Mouse (Mus musculus) intestine, embryonic 15.5 days (tissue): ENCODE results near the gene Prpsap1. TPM values are rescaled to one million over a fixed set of nuclear protein-coding genes. Genes with fewer than 3 reads are reported as not detected.
A peak's percentile ranks its signal among the peaks of the same experiment; 100 is the strongest.

Experiments used
- ATAC-seq: fragments of 200-750 bp; cut with Nextera tagmentation; 2 replicates; pipeline ENCODE4 v1.8.0; 2017; ENCODE audit warnings: moderate TSS enrichment, moderate library complexity
- H3K27ac ChIP-seq: fragments of 300-500 bp; sonication (generic); 2 replicates; pipeline ENCODE4 v1.5.1; 2015; ENCODE audit warnings: mild to moderate bottlenecking, inconsistent platforms
- H3K27me3 ChIP-seq: fragments of 300-500 bp; sonication (generic); replicated peaks from 2 replicates; pipeline ENCODE4 v1.6.1; 2015; ENCODE audit warnings: inconsistent platforms
- H3K36me3 ChIP-seq: fragments of 300-500 bp; sonication (generic); 2 replicates; pipeline ENCODE4 v1.6.1; 2015; ENCODE audit warnings: inconsistent platforms
- H3K4me1 ChIP-seq: fragments of 300-500 bp; sonication (generic); replicated peaks from 2 replicates; pipeline ENCODE4 v1.6.1; 2015; ENCODE audit warnings: inconsistent platforms
- H3K4me2 ChIP-seq: fragments of 300-500 bp; sonication (generic); replicated peaks from 2 replicates; pipeline ENCODE4 v1.6.1; 2015; ENCODE audit warnings: mild to moderate bottlenecking, inconsistent platforms
- H3K4me3 ChIP-seq: fragments of 300-500 bp; sonication (generic); replicated peaks from 2 replicates; pipeline ENCODE4 v1.5.1; 2015; ENCODE audit warnings: inconsistent platforms
- H3K9ac ChIP-seq: fragments of 300-500 bp; sonication (generic); 2 replicates; pipeline ENCODE4 v1.6.1; 2015; ENCODE audit warnings: inconsistent platforms
- H3K9me3 ChIP-seq: fragments of 300-500 bp; sonication (generic); 2 replicates; pipeline ENCODE4 v1.6.1; 2016; ENCODE audit warnings: inconsistent platforms
- WGBS: fragments of 180-500 bp; shearing (Covaris S2); methylation state at CpG from one replicate; pipeline ENCODE4 v1.1.7; 2015; 5-methylcytosine and 5-hydroxymethylcytosine counted together
- polyA plus RNA-seq: library from polyadenylated mRNA; unstranded; fragments of >200 nt; fragmentation: Nextera tagmentation; extraction: Ambion mirVana; gene quantifications from 2 replicates; pipeline ENCODE4 v1.2.1, GENCODE M21; 2015

The Prpsap1 gene
- polyA plus RNA-seq, 1 experiment from 2014 or later, result 210 TPM

DNA sequence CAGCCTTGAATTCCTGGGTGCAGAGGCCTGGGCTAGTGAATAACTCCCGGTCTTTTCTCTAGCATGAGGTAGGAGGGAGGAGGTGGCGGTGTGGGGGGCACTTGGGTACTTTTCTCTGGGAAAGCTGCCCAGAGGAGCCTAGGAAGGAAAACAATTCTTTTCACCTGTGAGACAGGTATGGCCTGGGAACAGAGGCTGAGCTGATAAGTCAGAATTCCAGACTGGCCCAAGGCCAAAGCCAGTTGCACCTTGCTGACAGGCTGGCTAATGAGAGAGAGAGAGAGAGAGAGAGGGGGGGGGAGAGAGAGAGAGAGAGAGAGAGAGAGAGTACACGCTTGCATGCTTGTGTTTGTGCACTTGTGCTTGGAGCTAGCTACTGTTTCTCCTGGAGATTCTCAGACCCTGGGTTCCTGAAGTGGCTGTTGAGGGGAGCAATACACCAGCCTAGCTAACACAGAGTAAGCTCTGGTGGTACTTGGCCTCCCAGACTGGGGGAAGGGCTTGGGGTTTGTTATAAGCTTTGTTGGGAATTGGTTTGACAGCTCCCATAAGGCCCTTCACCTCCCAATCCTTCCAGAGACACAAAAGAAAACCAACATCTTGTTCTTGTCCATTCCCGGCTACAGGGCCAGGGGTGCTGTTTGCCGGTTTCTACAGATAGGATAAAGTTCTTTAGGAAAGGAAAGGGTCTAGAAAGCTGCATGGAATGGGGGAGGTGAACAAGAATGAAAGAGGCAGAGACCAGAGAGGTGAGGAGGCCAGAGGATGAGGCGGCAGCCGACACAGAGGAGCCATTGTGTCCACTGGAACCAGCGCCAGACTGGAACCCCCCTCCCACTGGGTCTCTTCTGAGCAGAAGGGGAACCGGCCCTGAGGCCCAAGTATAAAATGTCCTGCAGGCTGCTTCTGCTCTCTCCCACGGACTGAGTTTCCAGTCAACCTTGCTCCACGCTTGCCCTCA, 36.5 kb upstream of the Prpsap1 start, which contains the start of gene Sphk1:
Gene Sphk1 (plus strand): TSS at position 739 of the 961 bp plus-strand sequence.
- peak within 1 kb of the TSS; percentile 51 for H3K4me3 ChIP-seq
- 46% methylated on average over 11 of the region's 11 CpGs for WGBS
- 0 out of 2 replicates have a peak within 1 kb of the TSS, but pooled peaks have one; percentile 17 for H3K27ac ChIP-seq

DNA sequence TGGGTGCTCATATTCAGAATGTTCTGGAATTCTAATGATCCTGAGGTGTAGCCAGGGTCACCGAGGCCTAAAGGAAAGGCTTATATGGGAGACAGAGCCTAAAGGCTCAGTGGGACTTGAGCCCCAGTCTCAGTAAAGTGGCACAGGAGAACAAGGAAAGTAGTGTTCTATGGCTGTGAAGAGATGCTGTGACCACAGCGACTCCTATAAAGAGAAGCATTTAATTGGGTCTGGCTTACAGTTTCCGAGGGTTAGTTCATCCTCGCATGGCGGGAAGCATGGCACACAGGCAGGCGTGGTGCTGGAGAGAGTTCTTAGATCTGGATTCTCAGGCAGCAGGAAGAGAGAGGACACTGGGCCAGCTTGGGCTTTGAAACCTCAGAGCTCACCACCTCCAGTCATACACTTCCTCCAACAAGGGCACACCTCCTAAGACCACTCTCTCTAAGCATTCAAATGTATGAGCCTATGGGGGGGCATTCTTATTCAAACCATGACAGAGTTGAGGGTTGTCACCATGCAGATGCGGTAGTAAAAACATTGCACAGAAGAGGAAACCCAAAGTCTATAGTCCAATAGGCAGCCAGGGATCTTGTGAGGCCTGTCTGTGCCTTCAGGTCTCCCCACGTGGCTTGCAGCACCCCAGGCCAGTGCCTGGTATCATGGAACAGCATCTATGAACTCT, 34.8 kb upstream of the Prpsap1 start:
- Histone ChIP-seq H3K36me3 (no peaks in the 10 kb centered on the region), H3K9me3 (no peaks in the 10 kb centered on the region), H3K27me3 (peaks cover 31% of the 10 kb centered on the region), H3K4me1 (peaks cover 34% of the 10 kb centered on the region), H3K4me2 (no peak overlapping the region), H3K27ac (no peak overlapping the region), H3K4me3 (no peak overlapping the region), H3K9ac (no peak overlapping the region)
- 80% methylated on average over 8 of the region's 8 CpGs for WGBS
- ATAC-seq, result no peak

More for the DNA sequence above, 36.5 kb upstream of the Prpsap1 start, which contains the start of gene Sphk1:
- H3K9me3 ChIP-seq, result no peaks in the 10 kb centered on the region
- no peaks in the 10 kb centered on the region for H3K36me3 ChIP-seq
- H3K27me3 ChIP-seq, result peaks cover 35% of the 10 kb centered on the region
- H3K4me1 ChIP-seq, result peaks cover 34% of the 10 kb centered on the region
- peak within 1 kb of the TSS; percentile 49; the same call in 1 of the 2 replicates for H3K9ac ChIP-seq
- no peak for ATAC-seq
- H3K4me2 ChIP-seq, result peak within 1 kb of the TSS; percentile 95

DNA sequence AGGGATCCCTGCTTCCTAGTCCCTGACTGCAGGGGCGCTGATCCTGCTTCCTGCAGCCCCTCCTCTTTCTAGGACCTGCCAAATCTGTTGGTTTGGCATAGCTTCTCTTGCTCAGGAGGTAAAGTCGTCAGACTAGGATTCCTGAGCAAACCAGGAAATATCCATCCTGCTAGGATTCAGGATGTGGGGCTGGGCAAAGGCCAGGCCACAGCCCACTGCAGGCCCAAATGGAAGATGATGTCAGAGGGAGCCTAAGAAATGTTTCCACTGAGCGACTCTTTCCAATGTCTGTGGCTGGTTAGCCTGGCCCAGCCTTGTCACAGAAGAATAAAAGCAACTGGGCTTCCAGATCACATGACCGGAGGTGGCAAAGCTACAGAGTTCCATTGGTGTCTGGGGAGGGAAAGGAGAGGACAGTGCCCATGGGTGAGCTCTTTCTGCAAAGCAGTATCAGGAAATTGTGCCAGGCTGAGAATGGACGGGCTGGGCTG, 29.7 kb upstream of the Prpsap1 start:
- H3K4me3 ChIP-seq, result no peak overlapping the region
- no peaks in the 10 kb centered on the region for H3K9me3 ChIP-seq
- ATAC-seq, result peak; percentile 58; the same call in 1 of the 2 replicates
- no peak overlapping the region; the same call in 1 of the 2 replicates for H3K9ac ChIP-seq
- H3K27me3 ChIP-seq, result no peaks in the 10 kb centered on the region
- H3K36me3 ChIP-seq, result no peaks in the 10 kb centered on the region
- WGBS, result 41% methylated on average over 5 of the region's 5 CpGs
- peak overlapping the region; percentile 44 for H3K27ac ChIP-seq
- peaks cover 12% of the 10 kb centered on the region for H3K4me1 ChIP-seq
- H3K4me2 ChIP-seq, result no peak overlapping the region

DNA sequence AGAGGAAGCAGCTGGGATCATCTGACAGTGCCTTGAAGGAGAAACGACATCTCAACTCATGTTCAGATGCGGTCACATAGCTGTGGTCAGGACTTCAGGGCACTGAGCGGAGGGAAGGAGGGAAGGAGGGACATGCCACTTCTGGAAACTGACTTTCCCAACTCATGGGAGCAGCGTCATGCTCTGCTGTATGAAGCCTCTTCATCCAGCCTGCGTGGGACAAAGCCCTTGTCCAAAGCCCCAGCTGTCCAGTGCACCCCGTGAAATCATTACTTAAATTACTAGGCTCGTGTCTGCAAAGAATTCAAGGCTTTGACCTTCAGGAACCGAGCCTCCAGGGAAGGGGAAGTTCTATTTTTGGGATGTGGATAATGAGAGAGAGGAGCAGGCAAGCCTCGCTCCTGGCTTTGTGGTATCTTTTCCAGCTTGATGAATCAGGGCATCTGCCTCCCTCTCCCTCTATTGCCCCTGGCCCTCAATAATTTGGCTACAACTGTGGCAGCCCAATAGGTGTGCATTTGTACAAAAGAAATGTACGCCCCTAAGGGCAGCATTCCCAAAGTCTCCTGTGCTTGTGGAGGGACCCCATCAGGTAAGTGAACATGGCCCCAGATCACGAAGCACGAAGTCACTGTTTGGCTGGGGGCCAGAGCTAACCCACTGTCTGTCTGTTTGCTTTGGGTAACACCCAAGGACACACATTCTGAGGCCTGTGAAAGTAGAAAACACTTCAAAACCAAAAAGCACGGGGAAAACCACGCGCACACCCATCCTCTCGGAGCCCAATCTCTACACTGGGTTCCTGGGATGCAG, 29.1 kb upstream of the Prpsap1 start:
- no peaks in the 10 kb centered on the region for H3K9me3 ChIP-seq
- no peaks in the 10 kb centered on the region for H3K27me3 ChIP-seq
- 0 out of 2 replicates have a peak, but pooled peaks have one; percentile 9 for ATAC-seq
- WGBS, result 54% methylated on average over 16 of the region's 16 CpGs
- H3K4me3 ChIP-seq, result no peak overlapping the region
- peak overlapping the region; percentile 44 for H3K27ac ChIP-seq
- no peak overlapping the region; the same call in 1 of the 2 replicates for H3K9ac ChIP-seq
- H3K4me2 ChIP-seq, result no peak overlapping the region
- H3K4me1 ChIP-seq, result peaks cover 18% of the 10 kb centered on the region
- H3K36me3 ChIP-seq, result no peaks in the 10 kb centered on the region

DNA sequence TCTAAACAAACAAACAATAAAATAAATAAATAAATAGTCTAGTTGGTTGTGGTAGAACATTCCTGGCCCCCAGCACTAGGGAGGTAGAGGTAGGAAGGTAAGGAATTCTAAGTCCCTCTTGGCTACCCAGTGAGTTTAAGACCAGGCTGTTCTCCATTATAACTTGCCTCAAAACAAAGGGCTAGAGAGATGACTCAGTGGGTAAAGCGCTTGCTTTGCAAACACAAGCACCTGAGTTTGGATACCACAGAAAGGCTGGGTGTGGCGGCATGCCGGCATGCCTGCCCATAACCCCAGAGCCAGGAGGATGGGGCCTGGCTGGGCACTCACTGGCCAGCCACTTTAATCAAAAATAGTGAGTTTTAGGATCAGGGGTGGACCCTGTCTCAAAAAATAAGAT, 28.0 kb upstream of the Prpsap1 start:
- H3K4me2 ChIP-seq, result no peak overlapping the region
- no peaks in the 10 kb centered on the region for H3K9me3 ChIP-seq
- H3K4me3 ChIP-seq, result no peak overlapping the region
- peaks cover 22% of the 10 kb centered on the region for H3K4me1 ChIP-seq
- H3K27me3 ChIP-seq, result no peaks in the 10 kb centered on the region
- WGBS, result 68% methylated on average over 3 of the region's 3 CpGs
- no peak overlapping the region for H3K9ac ChIP-seq
- H3K36me3 ChIP-seq, result no peaks in the 10 kb centered on the region
- H3K27ac ChIP-seq, result no peak overlapping the region
- ATAC-seq, result no peak

DNA sequence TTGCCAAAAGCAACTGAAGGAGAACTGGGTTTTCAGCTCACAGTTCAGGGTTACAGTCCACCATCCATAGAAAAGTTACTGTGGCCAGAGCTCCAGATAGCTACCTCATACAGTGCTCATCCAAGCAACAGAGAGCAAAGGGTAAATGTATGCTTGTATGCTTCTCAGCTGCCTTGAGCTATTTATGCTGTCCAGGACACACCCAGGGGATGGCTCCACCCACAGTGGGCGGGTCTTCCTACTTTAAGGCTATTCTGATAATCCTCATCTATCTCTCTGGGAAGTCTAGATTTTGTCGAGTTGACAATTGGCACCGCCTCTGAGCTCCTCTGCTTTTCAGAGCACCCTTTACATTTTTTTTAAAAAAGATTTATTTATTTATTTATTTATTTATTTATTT, 27.1 kb upstream of the Prpsap1 start:
- Histone ChIP-seq H3K9ac (no peak overlapping the region), H3K4me2 (no peak overlapping the region), H3K27ac (no peak overlapping the region), H3K36me3 (no peaks in the 10 kb centered on the region), H3K9me3 (no peaks in the 10 kb centered on the region), H3K4me1 (peaks cover 22% of the 10 kb centered on the region), H3K4me3 (no peak overlapping the region), H3K27me3 (no peaks in the 10 kb centered on the region)
- ATAC-seq, result no peak
- WGBS, result 61% methylated on average over 3 of the region's 3 CpGs

DNA sequence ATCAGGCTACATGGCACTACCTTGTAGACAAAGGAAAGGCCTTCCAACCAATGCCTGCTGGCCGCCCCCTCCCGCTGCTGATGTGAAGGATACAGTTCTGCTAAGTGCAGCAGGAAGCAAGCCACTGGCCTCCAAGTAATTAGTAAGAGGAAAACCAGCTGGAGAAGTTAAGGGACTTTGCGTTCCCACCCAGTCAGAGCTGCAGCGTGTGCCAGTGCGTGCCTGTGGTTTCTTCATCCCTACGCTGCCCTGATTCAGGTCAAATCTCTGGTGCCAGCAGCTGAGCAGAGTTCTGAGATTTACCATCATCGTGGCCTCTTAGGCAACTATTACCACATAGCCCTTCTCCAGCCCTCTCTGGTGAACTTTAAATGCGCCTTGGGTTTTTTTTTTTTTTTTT, 24.5 kb upstream of the Prpsap1 start:
- Histone ChIP-seq H3K27me3 (no peaks in the 10 kb centered on the region), H3K4me2 (no peak overlapping the region), H3K9ac (no peak overlapping the region), H3K4me1 (peaks cover 18% of the 10 kb centered on the region), H3K4me3 (no peak overlapping the region), H3K36me3 (no peaks in the 10 kb centered on the region), H3K27ac (peak overlapping the region; percentile 60; the same call in 1 of the 2 replicates), H3K9me3 (no peaks in the 10 kb centered on the region)
- 36% methylated on average over 8 of the region's 8 CpGs for WGBS
- peak; percentile 34; the same call in 1 of the 2 replicates for ATAC-seq

DNA sequence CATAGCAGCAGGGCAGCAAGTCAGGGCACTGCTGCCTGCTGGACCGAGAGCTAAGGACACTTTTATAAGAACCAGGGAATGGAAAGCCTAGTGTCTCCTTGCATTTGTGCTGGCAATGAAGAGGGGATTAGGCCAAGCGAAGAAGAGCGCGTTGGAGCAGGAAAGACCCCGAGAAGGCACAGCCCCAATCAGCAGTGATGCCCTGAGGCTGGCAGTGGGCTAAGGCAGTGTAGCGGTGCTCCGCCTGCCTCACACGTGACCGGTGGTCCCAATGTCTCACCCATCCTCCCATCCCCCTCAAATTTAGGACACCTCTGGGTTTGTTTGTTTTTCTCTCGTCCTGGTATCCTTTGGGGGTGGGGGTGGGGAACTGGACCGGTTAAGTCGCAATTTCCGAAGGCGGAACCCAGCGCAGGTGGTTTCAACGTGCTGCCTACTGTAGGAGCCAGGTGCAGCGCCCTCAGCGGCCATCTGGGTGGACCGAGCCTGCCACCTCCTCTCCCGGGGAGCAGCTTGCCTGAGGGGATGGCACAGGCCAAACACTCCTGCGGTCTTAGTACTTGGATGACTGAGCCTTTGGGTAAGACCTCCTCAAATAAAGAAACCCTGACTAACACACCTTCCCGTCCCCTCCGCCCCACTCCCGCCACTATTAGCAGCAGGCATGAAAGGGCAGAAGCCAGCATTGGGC, 21.5 kb upstream of the Prpsap1 start:
- Histone ChIP-seq H3K4me1 (peaks cover 12% of the 10 kb centered on the region), H3K36me3 (no peaks in the 10 kb centered on the region), H3K9me3 (no peaks in the 10 kb centered on the region), H3K9ac (no peak overlapping the region), H3K27me3 (no peaks in the 10 kb centered on the region), H3K27ac (no peak overlapping the region), H3K4me3 (no peak overlapping the region), H3K4me2 (peak overlapping the region; percentile 19; the same call in 1 of the 2 replicates)
- 23% methylated on average over 24 of the region's 24 CpGs for WGBS
- no peak for ATAC-seq

DNA sequence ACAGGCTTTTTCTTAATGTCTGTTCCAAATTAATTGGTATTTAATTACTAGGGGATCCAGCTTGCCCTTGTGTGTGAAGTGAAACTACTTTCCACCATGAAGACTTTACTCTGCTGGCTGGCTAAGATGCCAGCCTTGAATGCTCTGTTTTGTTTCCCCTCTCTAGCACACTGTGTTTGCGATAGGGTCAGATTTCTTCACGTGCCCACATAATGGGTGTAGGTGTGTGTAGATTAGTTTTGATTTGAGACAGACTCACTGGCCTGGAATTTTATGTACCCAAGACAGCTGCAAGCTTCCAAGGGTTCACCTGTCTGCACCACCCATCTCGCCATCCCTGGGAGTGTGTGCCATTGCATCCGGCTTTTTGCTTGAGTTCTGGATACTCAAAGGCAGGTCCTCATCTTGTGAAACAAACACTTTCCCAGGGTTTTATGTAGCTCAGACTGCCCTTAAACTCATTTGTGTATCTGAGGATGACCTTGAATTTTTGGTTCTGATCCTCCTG, 19.6 kb upstream of the Prpsap1 start:
- Histone ChIP-seq H3K9me3 (no peaks in the 10 kb centered on the region), H3K9ac (no peak overlapping the region), H3K4me1 (peaks cover 12% of the 10 kb centered on the region), H3K4me3 (no peak overlapping the region), H3K27me3 (no peaks in the 10 kb centered on the region), H3K36me3 (no peaks in the 10 kb centered on the region), H3K27ac (no peak overlapping the region), H3K4me2 (no peak overlapping the region)
- WGBS, result 71% methylated on average over 4 of the region's 4 CpGs
- no peak for ATAC-seq

DNA sequence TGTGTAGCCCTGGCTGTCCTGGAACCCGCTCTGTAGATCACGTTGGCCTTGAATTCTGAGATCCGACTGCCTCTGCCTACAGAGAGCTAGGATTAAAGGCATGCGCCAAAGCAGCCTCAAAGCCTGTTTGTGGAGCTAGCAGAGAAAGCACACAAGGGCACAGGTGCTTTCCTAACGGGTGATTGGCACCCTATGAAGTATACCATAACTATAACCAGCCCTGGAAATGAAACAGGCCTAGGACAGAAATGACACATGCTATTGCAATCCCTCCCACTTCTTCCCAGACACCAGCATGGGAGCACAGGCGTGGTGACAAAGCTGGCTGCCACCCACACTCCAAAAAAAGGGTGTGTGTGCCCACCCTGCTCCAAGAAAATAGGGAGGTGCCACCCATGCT, 19.0 kb upstream of the Prpsap1 start:
- WGBS, result 79% methylated on average over 6 of the region's 6 CpGs
- no peak overlapping the region for H3K4me2 ChIP-seq
- no peak for ATAC-seq
- H3K4me1 ChIP-seq, result 0 out of 2 replicates have a peak, but pooled peaks cover 6% of the 10 kb centered on the region
- no peaks in the 10 kb centered on the region for H3K9me3 ChIP-seq
- H3K27me3 ChIP-seq, result no peaks in the 10 kb centered on the region
- H3K36me3 ChIP-seq, result no peaks in the 10 kb centered on the region
- no peak overlapping the region for H3K9ac ChIP-seq
- no peak overlapping the region for H3K27ac ChIP-seq
- H3K4me3 ChIP-seq, result no peak overlapping the region

DNA sequence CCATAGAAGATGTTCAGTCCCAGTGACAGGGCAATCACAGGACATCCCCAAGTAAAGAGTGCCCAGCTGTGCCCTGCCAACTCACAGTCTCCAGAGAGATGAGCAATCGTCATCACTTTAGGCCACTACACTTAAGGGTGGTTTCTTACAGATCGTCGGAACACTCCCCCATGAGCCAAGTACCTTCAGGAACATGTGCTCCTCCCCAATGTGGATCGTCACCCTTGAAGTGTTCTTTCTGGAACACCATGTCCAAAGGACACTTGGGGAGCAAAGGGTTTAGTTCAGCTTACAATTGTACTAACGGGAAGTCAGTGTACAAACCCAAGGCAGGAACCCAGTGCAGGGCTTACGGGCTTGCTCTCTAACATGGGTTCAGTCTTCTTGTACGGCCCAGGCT, 18.2 kb upstream of the Prpsap1 start:
- no peak overlapping the region for H3K27ac ChIP-seq
- H3K9ac ChIP-seq, result no peak overlapping the region
- no peaks in the 10 kb centered on the region for H3K36me3 ChIP-seq
- WGBS, result 92% methylated on average over 7 of the region's 7 CpGs
- H3K27me3 ChIP-seq, result no peaks in the 10 kb centered on the region
- H3K4me3 ChIP-seq, result no peak overlapping the region
- H3K4me1 ChIP-seq, result 0 out of 2 replicates have a peak, but pooled peaks cover 3% of the 10 kb centered on the region
- H3K4me2 ChIP-seq, result no peak overlapping the region
- no peak for ATAC-seq
- H3K9me3 ChIP-seq, result no peaks in the 10 kb centered on the region
